Mouse (Mus musculus): ENCODE measurements around the gene Eral1.
A peak's percentile ranks its signal among the peaks of the same experiment; 100 is the strongest.

Gene Eral1

GRCm38 (mm10) chr11:78037831-78038752, 42.1 kb downstream of the Eral1 start, which contains the start of gene Flot2:
Gene Flot2, plus strand, starts transcription at chr11:78037931.
- peak; percentile 36 to 72 for DNase-seq (ENCODE audit: low spot score in 2 of 2)

DNA sequence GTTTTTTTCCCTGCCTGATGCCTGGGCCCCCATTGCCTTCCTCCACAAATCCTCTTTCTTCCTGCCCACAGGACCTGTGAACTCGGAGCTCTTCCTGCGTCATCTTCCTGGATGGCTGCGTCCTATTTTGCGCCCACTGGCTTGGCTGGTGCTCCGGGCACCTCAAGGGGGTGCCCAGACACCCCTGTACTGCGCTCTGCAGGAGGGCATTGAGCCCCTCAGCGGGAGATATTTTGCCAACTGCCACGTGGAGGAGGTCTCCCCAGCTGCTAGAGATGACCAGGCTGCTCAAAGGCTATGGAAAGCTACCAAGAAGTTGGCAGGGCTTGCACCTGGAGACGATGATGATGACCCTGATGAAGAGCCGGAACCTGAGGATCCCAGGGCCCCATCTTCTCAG, 43.4 kb downstream of the Eral1 start:
- no peak for DNase-seq (ENCODE audit: low spot score in 2 of 2)

- DNase-seq (ENCODE audit: low spot score in 2 of 2): no peak
These were observed 46.1 kb downstream of the Eral1 start for GRCm38 (mm10) chr11:78033931-78034617.

- DNase-seq (ENCODE audit: low spot score in 2 of 2): no peak
These were observed 47.4 kb downstream of the Eral1 start for GRCm38 (mm10) chr11:78032809-78033195.

DNA sequence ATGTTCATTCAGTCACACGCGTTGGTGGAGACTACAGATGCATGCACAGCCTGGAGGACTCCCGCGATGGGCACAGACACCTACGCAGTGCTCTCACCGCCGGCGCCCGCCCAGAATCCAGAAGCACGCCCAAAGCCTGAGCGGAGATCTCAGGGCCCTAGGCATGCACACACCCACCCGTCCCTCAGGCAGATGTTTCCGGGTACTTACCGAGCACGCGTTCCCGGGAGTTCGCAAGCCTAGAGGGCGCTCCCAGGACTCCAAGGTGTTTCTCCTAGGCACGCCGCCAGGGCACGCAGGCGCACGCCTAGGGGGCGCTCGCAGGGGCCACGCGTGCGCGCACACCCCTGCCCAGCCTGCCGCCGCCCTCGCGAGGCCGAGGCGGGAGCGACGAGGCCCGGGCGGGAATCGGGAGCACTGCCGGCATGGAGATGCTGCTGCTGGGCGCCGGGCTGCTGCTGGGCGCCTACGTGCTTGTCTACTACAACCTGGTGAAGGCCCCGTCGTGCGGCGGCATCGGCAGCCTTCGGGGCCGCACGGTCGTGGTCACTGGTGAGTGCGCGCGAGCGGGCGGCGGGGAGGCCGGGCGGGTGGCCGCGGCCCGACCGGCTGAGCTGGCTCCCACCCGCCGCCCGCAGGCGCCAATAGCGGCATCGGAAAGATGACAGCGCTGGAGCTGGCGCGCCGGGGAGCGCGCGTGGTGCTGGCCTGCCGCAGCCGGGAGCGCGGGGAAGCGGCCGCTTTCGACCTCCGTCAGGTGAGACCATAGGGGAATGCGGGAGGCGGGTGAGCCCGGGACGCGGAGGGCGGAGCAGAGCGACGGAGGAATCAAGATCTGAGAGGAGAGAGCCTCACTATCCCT, 48.0 kb downstream of the Eral1 start, which contains the start of gene Dhrs13:
TSS of gene Dhrs13 (plus strand) at position 334 of the 862 bp plus-strand sequence.
- DNase-seq (ENCODE audit: low spot score in 2 of 2): peak; percentile 86 to 92

GRCm38 (mm10) chr11:78031389-78031788, 48.8 kb downstream of the Eral1 start:
- no peak for DNase-seq (ENCODE audit: low spot score in 2 of 2)

- DNase-seq (ENCODE audit: low spot score in 2 of 2): no peak
These were observed 49.6 kb downstream of the Eral1 start for GRCm38 (mm10) chr11:78030600-78030999.

DNA sequence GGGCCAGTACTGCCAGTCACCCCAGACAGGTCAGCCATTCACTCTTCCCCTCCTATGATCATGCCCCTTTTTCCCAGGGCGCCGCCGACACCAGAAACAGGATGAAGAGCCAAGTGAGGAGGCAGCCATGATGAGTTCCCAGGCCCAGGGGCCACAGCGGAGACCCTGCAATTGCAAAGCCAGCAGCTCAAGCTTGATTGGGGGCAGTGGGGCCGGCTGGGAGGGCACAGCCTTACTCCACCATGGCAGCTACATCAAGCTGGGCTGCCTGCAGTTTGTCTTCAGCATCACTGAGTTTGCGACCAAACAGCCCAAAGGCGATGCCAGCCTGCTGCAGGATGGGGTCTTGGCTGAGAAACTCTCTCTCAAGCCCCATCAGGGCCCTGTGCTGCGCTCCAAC, 50.9 kb downstream of the Eral1 start:
- no peak for DNase-seq (ENCODE audit: low spot score in 2 of 2)

GRCm38 (mm10) chr11:78023607-78024006, 56.6 kb downstream of the Eral1 start:
- DNase-seq (ENCODE audit: low spot score in 2 of 2): peak in 1 of 2 experiments; percentile 30

Data from thymus, postnatal 10 days (tissue).